Mouse (Mus musculus): ENCODE results near the gene Ncor1. TPM values are rescaled to one million over a fixed set of nuclear protein-coding genes. Genes with fewer than 3 reads are reported as not detected.

The Ncor1 gene
- polyA plus RNA-seq, 1 experiment from 2014 or later: 224 TPM

GRCm38 (mm10) chr11:62366879-62367278 lies 91.5 kb downstream of the Ncor1 start:
- H3K36me3 ChIP-seq (ENCODE audit: control insufficient read depth, insufficient read depth, low read length): peaks cover 4% of the 10 kb centered on the region; the same call in 1 of the 2 replicates
- H3K27ac ChIP-seq (ENCODE audit: low read depth, low read length): no peak overlapping the region
- 88% methylated on average over 6 of the region's 6 CpGs for WGBS
- ATAC-seq (replicated peaks; ENCODE audit: low FRiP score) (no peak), DNase-seq (ENCODE audit: low spot score) (no peak)
- H3K9me3 ChIP-seq (ENCODE audit: control insufficient read depth, low read length): no peaks in the 10 kb centered on the region
- no peaks in the 10 kb centered on the region for H3K4me1 ChIP-seq (replicated peaks; ENCODE audit: control insufficient read depth, insufficient read depth, low read length)
- no peak overlapping the region for H3K4me3 ChIP-seq (ENCODE audit: low read depth, low read length)
- H3K4me2 ChIP-seq (ENCODE audit: low read depth, low read length, severe bottlenecking): no peak overlapping the region
- H3K27me3 ChIP-seq (ENCODE audit: control insufficient read depth, insufficient read depth, low read length): no peaks in the 10 kb centered on the region
- H3K9ac ChIP-seq (ENCODE audit: low read length): no peak overlapping the region

- Histone ChIP-seq H3K4me3 (ENCODE audit: low read depth, low read length) (no peak overlapping the region), H3K4me1 (replicated peaks; ENCODE audit: control insufficient read depth, insufficient read depth, low read length) (no peaks in the 10 kb centered on the region), H3K9me3 (ENCODE audit: control insufficient read depth, low read length) (no peaks in the 10 kb centered on the region), H3K9ac (ENCODE audit: low read length) (no peak overlapping the region), H3K27me3 (ENCODE audit: control insufficient read depth, insufficient read depth, low read length) (no peaks in the 10 kb centered on the region), H3K36me3 (ENCODE audit: control insufficient read depth, insufficient read depth, low read length) (peaks cover 5% of the 10 kb centered on the region), H3K4me2 (ENCODE audit: low read depth, low read length, severe bottlenecking) (no peak overlapping the region), H3K27ac (ENCODE audit: low read depth, low read length) (no peak overlapping the region)
- WGBS: 89% methylated on average over 2 of the region's 2 CpGs
- ATAC-seq (replicated peaks; ENCODE audit: low FRiP score): no peak
- no peak for DNase-seq (ENCODE audit: low spot score)
Observed at GRCm38 (mm10) chr11:62355216-62355615, 103.1 kb downstream of the Ncor1 start.

DNA sequence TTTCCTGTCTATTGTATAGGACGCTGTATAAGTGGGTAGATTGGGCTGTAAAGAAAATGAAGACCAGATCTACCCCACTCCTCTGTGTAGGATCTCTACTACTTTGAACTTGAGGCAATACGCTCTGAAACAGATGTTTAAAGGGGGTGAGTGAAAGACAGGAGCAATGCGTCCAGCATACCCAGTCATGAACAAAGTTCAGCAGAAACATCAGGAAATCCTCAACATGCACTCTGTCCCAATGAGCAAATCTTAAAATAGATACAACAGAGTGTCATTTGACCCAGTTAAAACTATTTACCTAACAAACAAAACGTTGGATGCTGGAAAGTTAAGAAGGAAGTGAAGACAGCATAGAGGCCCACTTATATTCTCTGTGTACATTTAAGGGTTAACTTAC lies 106.4 kb downstream of the Ncor1 start:
- H3K36me3 ChIP-seq (ENCODE audit: control insufficient read depth, insufficient read depth, low read length): peaks cover 13% of the 10 kb centered on the region
- DNase-seq (ENCODE audit: low spot score) (no peak), ATAC-seq (replicated peaks; ENCODE audit: low FRiP score) (no peak)
- H3K27me3 ChIP-seq (ENCODE audit: control insufficient read depth, insufficient read depth, low read length): no peaks in the 10 kb centered on the region
- no peak overlapping the region for H3K27ac ChIP-seq (ENCODE audit: low read depth, low read length)
- no peak overlapping the region for H3K4me3 ChIP-seq (ENCODE audit: low read depth, low read length)
- no peak overlapping the region for H3K4me2 ChIP-seq (ENCODE audit: low read depth, low read length, severe bottlenecking)
- H3K4me1 ChIP-seq (replicated peaks; ENCODE audit: control insufficient read depth, insufficient read depth, low read length): no peaks in the 10 kb centered on the region
- H3K9me3 ChIP-seq (ENCODE audit: control insufficient read depth, low read length): no peaks in the 10 kb centered on the region
- H3K9ac ChIP-seq (ENCODE audit: low read length): no peak overlapping the region
- 92% methylated on average over 4 of the region's 4 CpGs for WGBS

GRCm38 (mm10) chr11:62343002-62343401 lies 115.3 kb downstream of the Ncor1 start:
- Histone ChIP-seq H3K9me3 (ENCODE audit: control insufficient read depth, low read length) (no peaks in the 10 kb centered on the region), H3K9ac (ENCODE audit: low read length) (no peak overlapping the region), H3K4me3 (ENCODE audit: low read depth, low read length) (no peak overlapping the region), H3K27me3 (ENCODE audit: control insufficient read depth, insufficient read depth, low read length) (no peaks in the 10 kb centered on the region), H3K4me1 (replicated peaks; ENCODE audit: control insufficient read depth, insufficient read depth, low read length) (no peaks in the 10 kb centered on the region), H3K27ac (ENCODE audit: low read depth, low read length) (no peak overlapping the region), H3K36me3 (ENCODE audit: control insufficient read depth, insufficient read depth, low read length) (peaks cover 8% of the 10 kb centered on the region; the same call in 1 of the 2 replicates), H3K4me2 (ENCODE audit: low read depth, low read length, severe bottlenecking) (no peak overlapping the region)
- ATAC-seq (replicated peaks; ENCODE audit: low FRiP score) (no peak), DNase-seq (ENCODE audit: low spot score) (no peak)
- 95% methylated on average over 13 of the region's 13 CpGs for WGBS

DNA sequence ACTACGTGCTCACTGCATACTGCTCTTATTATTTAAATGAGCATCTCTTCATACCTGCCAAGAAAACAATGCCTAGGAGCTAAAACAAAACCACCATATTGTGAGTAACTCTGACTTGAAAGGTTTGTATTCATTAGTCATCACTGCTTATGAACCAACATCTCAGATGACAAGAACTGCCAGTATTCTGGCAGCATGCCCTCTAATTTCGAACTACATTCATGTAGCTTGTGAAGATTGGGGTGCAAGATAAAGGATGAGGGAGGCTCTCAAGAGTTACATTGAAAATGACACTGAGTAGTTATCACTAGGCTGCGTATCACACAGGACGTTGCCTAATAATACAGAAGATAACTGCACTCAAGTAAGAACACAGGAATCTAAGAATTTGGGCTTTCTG lies 126.1 kb downstream of the Ncor1 start:
- no peak overlapping the region for H3K27ac ChIP-seq (ENCODE audit: low read depth, low read length)

GRCm38 (mm10) chr11:62331141-62331540 lies 127.2 kb downstream of the Ncor1 start:
- no peak overlapping the region for H3K9ac ChIP-seq (ENCODE audit: low read length)
- H3K9me3 ChIP-seq (ENCODE audit: control insufficient read depth, low read length): no peaks in the 10 kb centered on the region
- H3K27ac ChIP-seq (ENCODE audit: low read depth, low read length): no peak overlapping the region
- ATAC-seq (replicated peaks; ENCODE audit: low FRiP score): no peak
- no peaks in the 10 kb centered on the region for H3K27me3 ChIP-seq (ENCODE audit: control insufficient read depth, insufficient read depth, low read length)
- H3K4me2 ChIP-seq (ENCODE audit: low read depth, low read length, severe bottlenecking): no peak overlapping the region
- no peak for DNase-seq (ENCODE audit: low spot score)
- no peaks in the 10 kb centered on the region for H3K4me1 ChIP-seq (replicated peaks; ENCODE audit: control insufficient read depth, insufficient read depth, low read length)
- H3K4me3 ChIP-seq (ENCODE audit: low read depth, low read length): no peak overlapping the region
- peaks cover 2% of the 10 kb centered on the region; the same call in 1 of the 2 replicates for H3K36me3 ChIP-seq (ENCODE audit: control insufficient read depth, insufficient read depth, low read length)
- WGBS: 99% methylated on average over 5 of the region's 5 CpGs

More for the DNA sequence above, 126.1 kb downstream of the Ncor1 start:
- WGBS: 95% methylated on average over 4 of the region's 4 CpGs
- Histone ChIP-seq H3K36me3 (ENCODE audit: control insufficient read depth, insufficient read depth, low read length) (peaks cover 6% of the 10 kb centered on the region; the same call in 1 of the 2 replicates), H3K4me2 (ENCODE audit: low read depth, low read length, severe bottlenecking) (no peak overlapping the region), H3K4me1 (replicated peaks; ENCODE audit: control insufficient read depth, insufficient read depth, low read length) (no peaks in the 10 kb centered on the region), H3K27me3 (ENCODE audit: control insufficient read depth, insufficient read depth, low read length) (no peaks in the 10 kb centered on the region), H3K9me3 (ENCODE audit: control insufficient read depth, low read length) (no peaks in the 10 kb centered on the region), H3K4me3 (ENCODE audit: low read depth, low read length) (no peak overlapping the region), H3K9ac (ENCODE audit: low read length) (no peak overlapping the region)
- no peak for ATAC-seq (replicated peaks; ENCODE audit: low FRiP score)
- DNase-seq (ENCODE audit: low spot score): no peak

DNA sequence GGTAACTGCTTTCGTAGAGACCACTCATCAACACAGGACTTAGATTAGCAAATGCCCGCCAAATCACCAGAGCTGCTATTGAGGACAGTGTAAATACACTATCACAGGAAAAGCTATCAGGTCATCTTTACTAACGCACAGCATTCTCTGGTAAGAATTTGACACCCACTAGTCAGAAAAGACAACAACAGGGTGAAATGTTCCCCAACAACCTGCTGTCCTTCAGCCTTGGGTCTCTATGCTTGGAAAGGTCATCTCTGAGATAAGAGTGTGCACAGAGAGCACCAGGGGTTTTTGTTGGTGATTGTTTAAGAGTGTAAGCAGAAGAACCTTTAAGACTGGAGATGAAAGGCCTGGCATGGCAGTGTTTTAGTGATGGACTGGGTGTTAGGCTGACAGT lies 134.7 kb downstream of the Ncor1 start:
- WGBS: 97% methylated on average over 3 of the region's 3 CpGs
- H3K36me3 ChIP-seq (ENCODE audit: control insufficient read depth, insufficient read depth, low read length): peaks cover 9% of the 10 kb centered on the region; the same call in 1 of the 2 replicates

GRCm38 (mm10) chr11:62320097-62320496 lies 138.2 kb downstream of the Ncor1 start:
- Histone ChIP-seq H3K36me3 (ENCODE audit: control insufficient read depth, insufficient read depth, low read length) (peaks cover 12% of the 10 kb centered on the region; the same call in 1 of the 2 replicates), H3K9ac (ENCODE audit: low read length) (no peak overlapping the region), H3K4me2 (ENCODE audit: low read depth, low read length, severe bottlenecking) (no peak overlapping the region), H3K27me3 (ENCODE audit: control insufficient read depth, insufficient read depth, low read length) (no peaks in the 10 kb centered on the region), H3K4me1 (replicated peaks; ENCODE audit: control insufficient read depth, insufficient read depth, low read length) (no peaks in the 10 kb centered on the region), H3K9me3 (ENCODE audit: control insufficient read depth, low read length) (no peaks in the 10 kb centered on the region), H3K4me3 (ENCODE audit: low read depth, low read length) (no peak overlapping the region), H3K27ac (ENCODE audit: low read depth, low read length) (no peak overlapping the region)
- WGBS: 94% methylated on average over 3 of the region's 3 CpGs
- no peak for ATAC-seq (replicated peaks; ENCODE audit: low FRiP score)
- no peak for DNase-seq (ENCODE audit: low spot score)

More for the DNA sequence above, 134.7 kb downstream of the Ncor1 start:
- DNase-seq (ENCODE audit: low spot score): no peak
- Histone ChIP-seq H3K9ac (ENCODE audit: low read length) (no peak overlapping the region), H3K27me3 (ENCODE audit: control insufficient read depth, insufficient read depth, low read length) (no peaks in the 10 kb centered on the region), H3K9me3 (ENCODE audit: control insufficient read depth, low read length) (no peaks in the 10 kb centered on the region), H3K4me1 (replicated peaks; ENCODE audit: control insufficient read depth, insufficient read depth, low read length) (no peaks in the 10 kb centered on the region), H3K4me2 (ENCODE audit: low read depth, low read length, severe bottlenecking) (no peak overlapping the region), H3K4me3 (ENCODE audit: low read depth, low read length) (no peak overlapping the region), H3K27ac (ENCODE audit: low read depth, low read length) (no peak overlapping the region)
- no peak for ATAC-seq (replicated peaks; ENCODE audit: low FRiP score)

DNA sequence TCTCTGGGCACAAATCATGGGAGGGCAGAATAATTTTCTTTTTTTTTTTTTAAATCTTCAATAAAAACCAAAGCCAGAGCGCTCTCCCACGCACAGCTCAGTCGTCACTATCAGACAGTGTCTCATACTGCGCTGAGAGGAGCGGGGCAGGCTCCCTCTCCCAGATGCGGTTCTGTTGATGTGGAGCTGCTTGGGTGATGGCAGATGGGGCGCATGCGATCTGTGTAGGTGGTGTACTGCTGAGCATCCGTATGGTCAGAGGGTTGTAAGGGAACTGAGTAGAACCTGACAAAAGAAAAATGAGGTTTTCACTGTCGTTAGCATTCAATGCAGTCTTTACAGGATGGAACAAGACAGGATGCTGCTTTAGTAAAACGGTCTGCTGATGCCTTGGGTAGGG lies 140.6 kb downstream of the Ncor1 start:
- Histone ChIP-seq H3K36me3 (ENCODE audit: control insufficient read depth, insufficient read depth, low read length) (peaks cover 8% of the 10 kb centered on the region; the same call in 1 of the 2 replicates), H3K4me1 (replicated peaks; ENCODE audit: control insufficient read depth, insufficient read depth, low read length) (no peaks in the 10 kb centered on the region), H3K4me3 (ENCODE audit: low read depth, low read length) (no peak overlapping the region), H3K4me2 (ENCODE audit: low read depth, low read length, severe bottlenecking) (no peak overlapping the region), H3K9me3 (ENCODE audit: control insufficient read depth, low read length) (no peaks in the 10 kb centered on the region), H3K27ac (ENCODE audit: low read depth, low read length) (no peak overlapping the region), H3K27me3 (ENCODE audit: control insufficient read depth, insufficient read depth, low read length) (no peaks in the 10 kb centered on the region), H3K9ac (ENCODE audit: low read length) (no peak overlapping the region)
- no peak for ATAC-seq (replicated peaks; ENCODE audit: low FRiP score)
- DNase-seq (ENCODE audit: low spot score): no peak
- 92% methylated on average over 11 of the region's 11 CpGs for WGBS
